Mouse (Mus musculus) CD4-positive, CD25-positive, alpha-beta regulatory T cell, adult 4 months (primary cell): ENCODE measurements around the gene Lrrc23. TPM values are rescaled to one million over a fixed set of nuclear protein-coding genes. Genes with fewer than 3 reads are reported as not detected.
"Not testable (repeated sequence)": the region's sequence is repeated elsewhere in the genome, so short reads cannot be mapped to it uniquely, and the experiment has no call there.

Experiments
- ATAC-seq: one replicate; pipeline ENCODE4 v1.8.0; 2017
- polyA plus RNA-seq, 2 experiments: library from polyadenylated mRNA; unstranded; fragments of 100-300 nt; shearing (Covaris generic); gene quantifications; one replicate each; pipeline ENCODE4 v1.2.1; 2017

Gene Lrrc23
- 1 to 10 TPM; 1.1 to 2.7 TPM for polyA plus RNA-seq

- peak; percentile 92 for ATAC-seq
Measured at GRCm38 (mm10) chr6:124779222-124779983, at the start of gene Lrrc23. Gene Lrrc23, minus strand, starts transcription at chr6:124779727.

DNA sequence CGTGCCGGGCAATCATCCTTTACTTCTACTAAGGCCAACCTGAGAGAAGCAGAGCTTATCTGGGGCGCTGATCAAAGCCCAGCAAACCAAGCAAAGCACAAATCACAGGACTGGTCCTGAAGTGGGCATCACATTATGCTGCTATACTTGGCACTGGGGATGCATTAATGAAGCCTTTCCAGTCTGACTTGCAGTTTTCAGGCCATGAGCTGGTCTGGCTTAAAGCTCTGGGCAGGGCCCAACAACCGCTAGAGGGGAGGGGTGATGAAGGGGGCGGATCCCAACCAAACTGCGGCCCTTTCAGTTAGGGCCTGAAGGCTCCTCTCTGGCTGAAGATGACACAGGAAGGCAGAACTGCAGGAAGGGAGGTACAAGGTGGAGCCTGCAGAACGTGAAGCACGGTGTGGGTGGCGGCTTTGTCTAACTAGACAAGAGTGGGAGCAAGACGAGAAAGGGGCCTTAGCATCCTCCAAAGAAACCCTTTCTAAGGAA is 48.6 kb upstream of the Lrrc23 start:
- no peak for ATAC-seq

DNA sequence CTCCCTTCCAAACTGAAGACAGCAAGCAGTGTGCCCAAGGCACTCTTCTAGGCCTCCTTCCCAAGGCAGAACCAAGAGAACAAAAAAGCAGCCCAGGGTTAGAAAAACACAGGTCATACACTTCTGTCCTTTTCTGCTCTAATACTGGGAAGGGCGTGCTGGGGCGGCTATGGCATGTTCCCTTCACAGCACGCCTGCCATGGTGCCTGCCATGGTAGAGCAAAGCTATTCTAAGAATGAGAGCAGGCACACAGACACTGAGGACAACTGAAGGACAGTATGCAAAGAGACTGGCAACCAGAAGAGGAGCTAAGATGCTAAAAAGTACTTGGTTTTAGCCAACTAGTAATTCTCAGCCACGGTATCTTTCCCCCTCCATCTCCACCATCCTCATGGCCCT is 42.5 kb upstream of the Lrrc23 start:
- ATAC-seq, result no peak

GRCm38 (mm10) chr6:124820891-124821290 is 41.4 kb upstream of the Lrrc23 start:
- ATAC-seq, result no peak

DNA sequence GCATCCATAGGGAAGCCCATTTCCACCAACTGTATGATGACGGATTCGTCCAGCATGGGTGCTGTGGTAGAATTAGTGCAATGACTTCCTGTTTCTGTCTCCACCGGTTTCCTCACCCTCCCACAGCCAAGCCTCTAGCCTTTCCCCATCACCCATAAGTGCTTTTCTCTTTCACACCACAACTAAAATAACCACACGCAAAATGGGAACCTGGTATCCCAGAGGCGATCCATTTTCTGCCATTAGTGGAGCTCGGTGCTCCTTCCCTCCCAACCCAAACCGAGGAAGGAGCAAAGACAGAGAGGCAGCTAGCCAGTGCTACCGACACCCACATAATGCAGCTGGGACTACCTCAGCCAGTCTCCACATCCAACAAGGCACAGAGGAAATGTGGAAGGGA is 38.4 kb upstream of the Lrrc23 start:
- no peak for ATAC-seq

DNA sequence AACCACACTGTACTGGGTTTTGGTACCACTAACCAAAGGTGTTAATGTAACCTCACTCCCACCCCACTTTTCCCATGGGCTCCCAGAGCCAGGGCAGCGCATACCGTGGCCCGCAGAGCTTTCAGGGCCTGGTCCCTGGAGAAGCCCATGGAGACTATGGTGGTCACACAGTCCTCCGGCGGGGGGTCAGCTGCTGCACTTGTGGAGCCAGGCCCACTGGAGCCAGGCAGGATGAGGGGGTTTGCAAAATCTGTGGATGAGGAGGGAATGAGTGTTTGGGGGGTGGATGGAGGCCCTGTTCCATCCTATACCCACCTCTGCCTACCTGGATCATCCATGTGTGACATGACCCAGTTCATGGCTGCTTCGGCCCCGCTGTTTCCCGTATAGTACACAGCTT is 38.0 kb upstream of the Lrrc23 start:
- no peak for ATAC-seq

GRCm38 (mm10) chr6:124817125-124817524 is 37.6 kb upstream of the Lrrc23 start:
- no peak for ATAC-seq

DNA sequence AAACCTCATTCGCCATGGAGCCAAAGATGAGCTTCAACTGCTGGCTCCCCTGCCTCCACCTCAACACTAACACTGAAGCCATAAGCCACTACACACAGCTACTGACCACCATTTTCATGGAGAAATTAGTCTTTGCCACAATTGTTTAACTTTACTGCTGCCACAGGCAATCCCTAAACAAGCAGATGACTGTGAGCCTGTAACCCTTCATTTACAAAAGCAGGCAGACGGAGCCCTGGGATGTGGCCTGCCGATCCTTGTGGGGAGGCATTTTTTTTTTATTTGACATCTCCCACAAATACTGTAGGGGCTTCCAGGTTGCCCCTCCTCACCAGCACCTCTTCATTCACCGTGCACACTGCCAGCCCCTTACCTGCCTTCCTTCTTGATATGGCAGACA is 37.1 kb upstream of the Lrrc23 start:
- no peak for ATAC-seq

DNA sequence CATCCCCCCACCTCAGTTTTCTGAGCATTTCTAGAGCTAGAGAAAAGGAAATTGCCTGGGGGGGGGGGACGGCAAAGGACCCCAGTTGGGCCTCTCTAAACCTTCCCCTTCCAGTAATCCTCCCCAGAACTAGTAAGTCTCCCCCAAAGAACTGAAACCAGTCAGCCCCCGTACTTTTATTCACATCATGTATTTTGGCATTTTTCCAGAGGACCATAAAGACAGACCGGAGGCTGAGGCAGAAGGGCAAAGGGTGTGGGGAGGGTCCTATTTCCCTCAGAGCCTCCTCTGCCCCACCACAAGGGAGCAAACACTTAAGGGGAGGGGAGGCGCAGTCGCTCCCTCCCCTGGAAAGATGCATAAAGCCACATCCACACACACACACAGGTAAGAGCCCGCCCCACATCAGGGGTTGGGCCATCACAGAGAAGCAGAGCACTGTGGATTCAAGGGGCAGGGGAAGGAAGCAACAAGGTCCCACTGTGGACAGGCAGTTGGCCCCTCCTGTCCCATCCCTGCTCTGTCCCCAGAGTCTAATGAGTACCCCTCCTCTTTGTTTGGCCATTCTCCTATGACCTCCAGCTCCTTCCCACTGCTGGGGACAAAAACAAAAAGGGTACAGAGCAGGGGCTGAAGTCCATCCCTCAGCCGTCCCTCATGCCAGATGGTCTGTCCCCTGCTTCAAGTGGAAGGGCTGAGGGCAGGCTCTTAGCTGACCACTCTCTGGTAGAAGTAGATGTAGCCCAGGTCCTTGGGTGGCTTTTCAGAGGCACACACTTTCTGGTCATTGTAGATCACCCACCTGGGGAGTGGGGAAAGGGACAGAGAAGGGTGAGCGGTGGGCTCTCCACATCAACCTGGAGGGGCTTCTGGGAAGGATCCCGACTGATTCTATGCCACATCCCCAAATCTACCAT is 35.6 kb upstream of the Lrrc23 start:
- no peak for ATAC-seq

DNA sequence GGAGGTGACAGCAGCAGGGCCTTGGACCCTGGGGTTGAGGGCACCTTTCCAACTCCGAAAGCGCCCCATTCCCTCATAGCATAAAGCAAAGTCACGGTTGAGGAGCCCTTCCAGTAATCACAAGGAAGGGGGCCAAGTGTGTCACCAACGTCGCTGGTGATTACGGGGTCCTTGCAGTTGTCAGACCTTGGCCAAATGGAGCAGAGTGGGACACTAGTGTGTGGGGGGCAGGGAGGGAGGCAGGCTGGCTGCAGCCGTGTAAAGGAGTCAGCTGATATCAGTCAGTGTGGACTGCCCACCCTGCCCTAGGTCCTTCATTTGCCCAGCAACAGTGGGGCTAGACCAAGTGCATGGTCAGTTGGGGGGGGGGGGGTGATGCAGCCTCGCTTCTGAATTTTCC is 34.9 kb upstream of the Lrrc23 start:
- no peak for ATAC-seq

DNA sequence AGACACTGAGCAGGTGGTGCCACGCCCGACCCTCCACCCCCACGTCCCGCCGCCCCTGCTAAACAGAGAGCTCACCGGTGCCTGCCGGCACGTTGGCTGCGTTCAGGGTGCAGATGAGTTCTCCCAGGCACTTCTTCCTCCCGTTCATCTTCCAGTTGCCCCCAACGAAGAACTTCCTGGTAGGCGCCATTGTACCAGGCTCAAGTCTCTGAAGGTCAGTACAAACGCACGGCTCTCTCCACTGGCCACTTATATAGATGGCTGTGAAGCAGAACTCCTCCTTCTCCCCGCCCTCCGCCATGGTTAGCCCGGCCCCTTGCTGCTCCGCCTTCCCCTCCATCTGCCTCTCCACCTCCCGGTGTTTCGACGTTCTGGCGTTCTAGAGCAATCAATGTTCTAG is 34.4 kb upstream of the Lrrc23 start, which contains the start of gene Tpi1:
TSS of gene Tpi1 (minus strand) at position 364 of the 400 bp plus-strand sequence.
- ATAC-seq, result peak; percentile 83

- peak; percentile 72 for ATAC-seq
Measured at GRCm38 (mm10) chr6:124813496-124813895, 34.0 kb upstream of the Lrrc23 start.

DNA sequence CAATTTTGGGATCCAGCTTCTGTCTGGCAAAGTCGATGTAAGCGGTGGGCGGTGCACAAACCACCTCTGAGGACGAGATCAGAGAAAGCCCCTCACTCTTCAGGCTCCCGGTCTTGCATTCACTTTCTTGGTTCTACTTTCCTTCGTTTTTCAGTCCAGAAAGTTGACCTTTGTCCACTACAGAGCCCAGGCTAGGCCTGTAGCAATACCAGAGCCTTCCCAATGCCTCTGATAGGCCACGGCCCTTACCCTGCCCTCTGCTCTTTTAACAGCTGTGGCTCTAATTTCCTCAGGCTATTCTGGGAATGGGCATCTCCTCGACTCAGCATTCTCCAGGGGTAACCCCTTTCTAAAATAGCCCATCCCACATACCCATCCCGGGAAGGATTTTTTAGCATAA is 33.3 kb upstream of the Lrrc23 start:
- no peak for ATAC-seq

- no peak for ATAC-seq
Measured at GRCm38 (mm10) chr6:124811701-124812560, 32.4 kb upstream of the Lrrc23 start.

GRCm38 (mm10) chr6:124811403-124811665 is 31.8 kb upstream of the Lrrc23 start:
- no peak for ATAC-seq

DNA sequence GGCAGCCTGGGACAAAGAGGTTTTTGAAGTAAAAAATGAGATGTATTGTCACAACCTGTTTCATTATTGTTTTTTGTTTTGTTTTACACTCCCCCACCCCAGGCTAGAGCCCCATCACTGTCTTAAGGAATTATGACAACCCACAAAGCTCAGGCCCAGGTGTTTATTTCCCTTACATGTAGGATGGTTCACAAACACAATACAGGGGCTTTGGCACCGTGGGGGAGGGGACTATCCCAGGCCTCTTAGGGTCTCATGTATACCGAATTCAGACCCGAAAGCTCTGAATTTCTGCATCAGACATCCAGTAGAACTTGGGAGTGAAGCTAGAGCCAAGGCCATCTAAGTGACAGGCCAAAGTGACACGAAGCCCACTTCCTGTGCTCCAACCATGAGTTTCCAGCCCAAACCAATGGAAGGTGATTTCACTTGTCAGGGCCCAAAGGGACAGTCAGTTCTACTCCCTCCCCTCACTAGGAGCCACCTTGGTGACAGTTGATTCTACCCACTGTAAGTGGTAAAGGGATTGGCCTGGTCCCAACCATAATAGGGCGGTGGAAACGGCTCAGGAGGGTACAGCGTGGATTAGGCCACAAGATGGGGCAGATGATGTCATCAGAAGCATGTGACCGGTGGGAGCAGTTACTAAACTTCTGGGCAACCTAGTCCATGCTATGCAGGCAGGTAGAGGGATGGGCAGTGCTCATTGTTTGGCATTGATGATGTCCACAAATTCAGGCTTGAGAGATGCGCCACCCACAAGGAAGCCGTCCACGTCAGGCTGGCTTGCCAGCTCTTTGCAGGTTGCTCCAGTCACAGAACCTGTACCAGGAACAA is 31.3 kb upstream of the Lrrc23 start:
- not testable (repeated sequence) for ATAC-seq

DNA sequence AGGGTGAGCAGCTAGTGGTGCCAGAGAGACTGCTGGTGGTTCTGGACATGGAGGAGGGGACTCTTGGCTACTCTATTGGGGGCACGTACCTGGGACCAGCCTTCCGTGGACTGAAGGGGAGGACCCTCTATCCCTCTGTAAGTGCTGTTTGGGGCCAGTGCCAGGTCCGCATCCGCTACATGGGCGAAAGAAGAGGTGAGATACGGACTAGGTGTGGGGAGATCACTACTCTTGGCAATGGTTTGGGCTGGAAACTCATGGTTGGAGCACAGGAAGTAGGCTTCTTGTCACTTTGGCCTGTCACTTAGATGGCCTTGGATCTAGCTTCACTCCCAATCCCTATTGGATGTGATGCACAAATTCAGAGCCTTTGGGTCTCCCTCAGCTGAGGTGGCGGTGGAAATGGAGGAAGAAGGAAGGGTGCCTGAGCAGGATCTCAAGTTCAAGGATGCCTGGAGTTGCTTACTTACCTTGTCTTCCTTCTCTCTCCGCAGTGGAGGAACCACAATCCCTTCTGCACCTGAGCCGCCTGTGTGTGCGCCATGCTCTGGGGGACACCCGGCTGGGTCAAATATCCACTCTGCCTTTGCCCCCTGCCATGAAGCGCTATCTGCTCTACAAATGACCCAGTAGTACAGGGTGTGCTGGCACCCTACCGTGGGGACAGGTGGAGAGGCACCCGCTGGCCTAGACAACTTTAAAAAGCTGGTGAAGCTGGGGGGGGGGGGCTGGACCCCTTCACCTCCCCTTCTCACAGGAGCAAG is 30.4 kb upstream of the Lrrc23 start:
- no peak for ATAC-seq

- ATAC-seq, result peak; percentile 12
Measured at GRCm38 (mm10) chr6:124809052-124809774, 29.7 kb upstream of the Lrrc23 start.

DNA sequence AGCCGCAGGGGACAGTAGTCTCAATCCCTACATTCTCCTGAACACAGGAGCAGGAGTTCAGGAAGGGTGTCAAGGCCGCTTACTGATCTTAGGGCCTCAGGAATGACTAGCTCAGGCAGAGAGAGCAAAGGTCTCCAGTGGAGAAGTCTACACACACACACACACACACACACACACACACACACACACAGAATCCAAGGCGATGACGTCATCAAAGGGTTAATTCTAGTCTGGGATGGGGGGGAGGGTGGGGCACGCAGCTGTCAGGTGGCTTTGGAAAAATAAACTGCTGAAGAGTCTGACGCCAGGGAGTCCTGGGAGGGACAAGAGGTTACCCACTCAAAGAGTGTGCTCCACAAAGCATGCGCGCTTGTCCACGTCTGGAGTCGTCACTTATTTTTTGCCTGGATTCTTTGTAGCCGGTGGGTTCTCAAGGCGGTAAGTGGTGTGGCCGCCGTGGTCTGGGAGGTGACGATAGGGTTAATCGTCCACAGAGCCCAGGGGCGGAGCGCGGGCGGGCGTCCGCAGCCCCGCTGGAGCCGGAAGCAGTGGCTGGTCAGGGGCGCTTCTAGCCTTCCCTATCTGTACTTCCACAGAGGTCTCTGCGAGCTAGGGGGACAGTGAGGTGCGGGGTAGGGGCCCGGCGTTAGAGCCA is 29.0 kb upstream of the Lrrc23 start, which contains the start of gene Spsb2:
TSS of gene Spsb2 (plus strand) at position 304 of the 655 bp plus-strand sequence.
- ATAC-seq, result peak; percentile 15

- no peak for ATAC-seq
Measured at GRCm38 (mm10) chr6:124807986-124808357, 28.4 kb upstream of the Lrrc23 start.
